Mouse (Mus musculus) lung, postnatal 0 days (tissue): ENCODE results near the gene Nup107.

Experiments
- CTCF ChIP-seq: IDR thresholded peaks from 2 replicates; pipeline ENCODE4 v1.5.1; 2016; ENCODE audit warnings: antibody characterized with exemption, mild to moderate bottlenecking
- EP300 ChIP-seq: IDR thresholded peaks from 2 replicates; pipeline ENCODE4 v1.6.1; 2016; ENCODE audit warnings: antibody characterized with exemption, mild to moderate bottlenecking, control low read depth

DNA sequence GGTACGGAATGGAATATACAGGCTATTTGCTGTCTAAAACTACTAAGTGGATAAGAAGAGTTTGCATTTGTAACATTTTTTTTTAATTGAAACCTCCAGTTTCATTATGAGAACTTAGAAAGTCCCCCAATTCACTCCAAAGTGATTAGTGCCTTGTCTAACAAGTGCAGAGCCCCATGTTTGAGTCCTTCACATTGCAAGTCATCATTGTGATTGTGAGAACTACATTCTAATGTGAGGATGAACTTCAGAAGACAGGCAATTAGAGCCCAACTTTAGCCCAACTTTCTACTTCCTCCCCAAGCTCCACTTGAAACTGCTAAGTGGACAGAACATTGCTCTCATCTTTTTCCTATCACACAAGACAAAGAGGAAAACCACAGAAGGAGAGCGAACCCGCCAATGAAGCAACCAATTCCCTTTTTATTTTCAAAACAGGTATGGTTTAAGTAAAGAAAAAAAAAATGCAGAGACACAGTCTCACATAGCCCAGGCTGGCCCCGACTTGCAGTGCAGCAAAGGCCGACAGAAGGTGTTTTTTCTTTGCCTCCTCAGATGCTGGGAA lies 48.0 kb upstream of the Nup107 start:
- TF ChIP-seq CTCF: no peak
- no peak for TF ChIP-seq EP300
